Mouse (Mus musculus): Measurements from ENCODE around the gene BC049762. TPM values are rescaled to one million over a fixed set of nuclear protein-coding genes. Genes with fewer than 3 reads are reported as not detected.

BC049762 gene
- polyA plus RNA-seq, 1 experiment from 2014 or later: 0.23 TPM

DNA sequence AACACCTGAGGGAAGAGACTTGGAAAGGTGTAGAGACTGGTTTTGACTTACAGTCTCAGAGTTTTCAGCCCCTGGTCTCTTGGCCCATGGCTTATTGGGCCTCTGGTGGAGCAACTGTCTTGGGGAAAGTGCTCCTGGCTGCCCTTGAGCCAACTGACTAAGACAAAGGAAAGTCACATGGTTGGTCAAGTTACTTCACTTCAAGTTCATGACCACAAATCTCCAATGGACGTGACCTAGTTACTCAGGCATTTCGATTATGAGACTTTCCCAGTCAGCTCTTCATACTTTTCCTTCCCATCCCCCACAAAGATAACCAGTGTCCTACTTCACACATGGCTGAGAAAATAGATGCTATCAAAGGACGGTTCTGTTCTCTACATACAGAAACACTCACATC, 55.1 kb downstream of the BC049762 start:
- Histone ChIP-seq H3K4me2 (no peak overlapping the region), H3K4me3 (no peak overlapping the region), H3K27ac (no peak overlapping the region), H3K4me1 (no peaks in the 10 kb centered on the region), H3K36me3 (ENCODE audit: poor library complexity, severe bottlenecking) (no peaks in the 10 kb centered on the region), H3K9me3 (replicated peaks) (peaks cover 3% of the 10 kb centered on the region; the same call in 1 of the 2 replicates), H3K27me3 (no peaks in the 10 kb centered on the region), H3K9ac (no peak overlapping the region)
- no peak for ATAC-seq
- 92% methylated on average over 3 of the region's 3 CpGs for WGBS

Other genes starting within 250 kb of the BC049762 start
- gene Olfr54, start 248.8 kb downstream of the BC049762 start, polyA plus RNA-seq (2015; fragmentation: Nextera tagmentation; extraction: Ambion mirVana): not detected in 2 replicates
- not detected in 2 replicates for gene Olfr1375, start 214.9 kb downstream of the BC049762 start, polyA plus RNA-seq (2015; fragmentation: Nextera tagmentation; extraction: Ambion mirVana)
- gene Zfp354a, start 203.8 kb downstream of the BC049762 start, polyA plus RNA-seq (2015; fragmentation: Nextera tagmentation; extraction: Ambion mirVana): 10.0 and 11.5 TPM in 2 replicates
- not detected in 2 replicates for gene Gm12569, start 42.6 kb downstream of the BC049762 start, polyA plus RNA-seq (2015; fragmentation: Nextera tagmentation; extraction: Ambion mirVana)
- 145 and 153 TPM in 2 replicates for gene Clk4, start 1.3 kb downstream of the BC049762 start, polyA plus RNA-seq (2015; fragmentation: Nextera tagmentation; extraction: Ambion mirVana)
- 1.3 and 1.7 TPM in 2 replicates for gene Col23a1, start 26.9 kb upstream of the BC049762 start, polyA plus RNA-seq (2015; fragmentation: Nextera tagmentation; extraction: Ambion mirVana)